Mouse (Mus musculus) heart, embryonic 10.5 days (tissue): ENCODE measurements around the gene Sfxn3. TPM values are rescaled to one million over a fixed set of nuclear protein-coding genes. Genes with fewer than 3 reads are reported as not detected.
A peak's percentile ranks its signal among the peaks of the same experiment; 100 is the strongest.

Experiments
- DNase-seq: peaks from one replicate; pipeline ENCODE4 v3.0.0-alpha.2; 2017; ENCODE audit warnings: low spot score
- H3K27ac ChIP-seq: fragments of 300-500 bp; sonication (generic); 2 replicates; pipeline ENCODE4 v1.5.1; 2016; ENCODE audit warnings: mild to moderate bottlenecking
- H3K27me3 ChIP-seq: fragments of 300-500 bp; sonication (generic); 2 replicates; pipeline ENCODE4 v1.6.1; 2016; ENCODE audit warnings: mild to moderate bottlenecking; ENCODE audit not compliant: poor library complexity, insufficient read depth, severe bottlenecking
- H3K36me3 ChIP-seq: fragments of 300-500 bp; sonication (generic); 2 replicates; pipeline ENCODE4 v1.6.1; 2016; ENCODE audit warnings: mild to moderate bottlenecking, moderate library complexity
- H3K4me1 ChIP-seq: fragments of 300-500 bp; sonication (generic); 2 replicates; pipeline ENCODE4 v1.6.1; 2016; ENCODE audit warnings: mild to moderate bottlenecking
- H3K4me3 ChIP-seq: fragments of 300-500 bp; sonication (generic); 2 replicates; pipeline ENCODE4 v1.5.1; 2016; ENCODE audit warnings: mild to moderate bottlenecking, moderate library complexity
- H3K9me3 ChIP-seq: fragments of 300-500 bp; sonication (generic); 2 replicates; pipeline ENCODE4 v1.6.1; 2016; ENCODE audit warnings: mild to moderate bottlenecking, moderate library complexity
- WGBS: fragments of 180-500 bp; shearing (Covaris S2); methylation state at CpG from one replicate; pipeline ENCODE4 v1.1.7; 2016; 5-methylcytosine and 5-hydroxymethylcytosine counted together
- polyA plus RNA-seq: library from polyadenylated mRNA; unstranded; fragments of >200 nt; fragmentation: Nextera tagmentation; extraction: Ambion mirVana; gene quantifications from 2 replicates; pipeline ENCODE4 v1.2.1, GENCODE M21; 2016

The Sfxn3 gene
- polyA plus RNA-seq, 1 experiment from 2014 or later: 11.8 TPM

GRCm38 (mm10) chr19:45076586-45077510 is 29.5 kb downstream of the Sfxn3 start:
- H3K27me3 ChIP-seq: peaks cover 70% of the 10 kb centered on the region
- H3K9me3 ChIP-seq: no peaks in the 10 kb centered on the region
- H3K27ac ChIP-seq: peak overlapping the region; percentile 62
- DNase-seq: no peak
- peaks cover 50% of the 10 kb centered on the region for H3K4me1 ChIP-seq
- WGBS: 1% methylated on average over 62 of the region's 62 CpGs
- no peaks in the 10 kb centered on the region for H3K36me3 ChIP-seq
- H3K4me3 ChIP-seq: peak overlapping the region; percentile 74

GRCm38 (mm10) chr19:45077742-45078645 is 30.7 kb downstream of the Sfxn3 start:
- Histone ChIP-seq H3K4me1 (peaks cover 50% of the 10 kb centered on the region), H3K36me3 (no peaks in the 10 kb centered on the region), H3K4me3 (peak overlapping the region; percentile 74), H3K27ac (no peak overlapping the region), H3K9me3 (no peaks in the 10 kb centered on the region), H3K27me3 (peaks cover 79% of the 10 kb centered on the region)
- DNase-seq: no peak
- 8% methylated on average over 20 of the region's 20 CpGs for WGBS

DNA sequence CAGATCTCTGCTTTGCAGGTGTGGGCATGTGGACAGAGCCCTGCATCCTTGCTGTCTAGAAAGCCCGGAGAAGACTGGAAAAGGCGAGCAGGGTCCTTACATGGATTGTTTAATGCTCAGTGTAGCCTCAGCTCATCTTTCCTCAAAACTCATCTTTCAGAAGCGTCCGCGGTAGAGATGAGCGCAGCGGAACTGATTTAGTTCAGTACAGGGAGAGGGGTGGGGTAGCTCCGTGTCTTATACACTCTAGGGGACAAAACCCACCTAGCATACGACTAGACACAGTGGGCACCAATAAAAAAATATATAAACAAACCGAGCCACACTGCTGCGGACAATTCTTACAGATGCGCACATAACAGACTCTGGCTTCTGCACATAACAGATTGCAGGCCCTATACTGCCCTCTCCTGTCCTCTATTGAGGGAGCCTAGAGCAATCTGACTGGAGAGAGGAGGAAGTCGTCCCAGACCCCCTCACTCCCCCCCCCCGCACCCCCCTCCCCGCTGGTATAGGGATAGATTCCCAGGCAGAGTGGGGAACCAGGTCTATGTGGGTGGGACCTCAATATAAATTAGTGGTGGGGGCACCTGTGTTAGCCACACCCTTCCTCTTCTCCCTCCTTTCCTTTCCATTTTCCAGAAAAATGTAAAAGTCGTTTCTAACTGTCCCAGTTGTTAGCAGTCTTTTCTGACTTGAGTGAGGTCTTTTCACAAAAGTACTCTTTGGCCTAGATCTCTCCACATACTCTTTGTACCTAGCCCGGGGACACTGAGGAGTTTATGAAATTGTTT is 31.9 kb downstream of the Sfxn3 start:
- H3K4me3 ChIP-seq: peak overlapping the region; percentile 55
- peaks cover 80% of the 10 kb centered on the region for H3K27me3 ChIP-seq
- WGBS: 9% methylated on average over 17 of the region's 17 CpGs
- peaks cover 59% of the 10 kb centered on the region for H3K4me1 ChIP-seq
- no peaks in the 10 kb centered on the region for H3K9me3 ChIP-seq
- DNase-seq: no peak
- H3K36me3 ChIP-seq: no peaks in the 10 kb centered on the region
- H3K27ac ChIP-seq: no peak overlapping the region

GRCm38 (mm10) chr19:45079769-45080515 is 32.6 kb downstream of the Sfxn3 start:
- Histone ChIP-seq H3K36me3 (no peaks in the 10 kb centered on the region), H3K4me1 (peaks cover 63% of the 10 kb centered on the region), H3K27me3 (peaks cover 88% of the 10 kb centered on the region), H3K4me3 (peak overlapping the region; percentile 55), H3K27ac (peak overlapping the region; percentile 53), H3K9me3 (no peaks in the 10 kb centered on the region)
- under 1% methylated on average over 45 of the region's 45 CpGs for WGBS
- DNase-seq: no peak

DNA sequence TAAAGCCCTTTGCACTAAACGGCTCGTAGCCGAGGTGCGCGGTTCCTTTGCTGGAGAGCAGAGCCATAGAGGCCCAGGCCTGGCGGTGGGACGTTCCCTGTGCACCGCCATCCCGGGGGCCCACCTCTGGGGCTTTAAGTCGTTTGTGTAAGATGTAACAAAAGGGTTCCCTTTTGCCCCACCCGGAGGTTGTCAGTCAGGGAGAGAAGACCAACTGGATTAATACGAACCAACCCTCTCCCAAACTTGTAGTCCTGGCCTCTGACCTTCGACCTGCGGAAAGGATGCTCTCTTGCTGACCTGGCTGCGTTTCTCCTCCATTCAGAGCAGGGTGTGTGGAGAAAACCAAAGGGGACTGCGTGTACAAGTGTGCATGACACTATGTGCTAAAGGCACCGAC is 33.4 kb downstream of the Sfxn3 start:
- H3K36me3 ChIP-seq: no peaks in the 10 kb centered on the region
- no peaks in the 10 kb centered on the region for H3K9me3 ChIP-seq
- no peak for DNase-seq
- 3% methylated on average over 17 of the region's 17 CpGs for WGBS
- H3K27ac ChIP-seq: no peak overlapping the region
- peaks cover 66% of the 10 kb centered on the region for H3K4me1 ChIP-seq
- H3K4me3 ChIP-seq: peak overlapping the region; percentile 55
- peaks cover 91% of the 10 kb centered on the region for H3K27me3 ChIP-seq

DNA sequence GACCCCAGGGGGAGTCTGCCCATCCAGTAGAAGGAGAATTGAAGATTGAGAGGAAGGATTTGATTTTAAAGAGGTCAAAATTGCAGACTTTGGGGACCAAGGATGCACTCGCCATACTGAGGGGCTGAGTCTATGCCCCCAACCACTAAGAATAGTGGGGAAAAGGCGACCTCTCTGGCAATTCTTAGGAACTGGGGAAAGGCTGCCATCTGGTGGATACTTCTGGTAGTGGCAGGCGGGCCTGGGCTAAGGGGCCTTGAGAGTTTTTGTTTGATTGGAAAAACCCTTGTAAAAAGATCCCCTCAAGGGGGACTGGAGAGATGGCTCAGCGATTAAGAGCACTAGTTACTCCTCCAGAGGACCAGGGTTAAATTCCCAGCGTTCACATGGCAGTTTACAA is 34.0 kb downstream of the Sfxn3 start:
- Histone ChIP-seq H3K27me3 (peaks cover 91% of the 10 kb centered on the region), H3K36me3 (no peaks in the 10 kb centered on the region), H3K4me3 (peak overlapping the region; percentile 55; the same call in 1 of the 2 replicates), H3K9me3 (no peaks in the 10 kb centered on the region), H3K4me1 (peaks cover 64% of the 10 kb centered on the region), H3K27ac (no peak overlapping the region)
- WGBS: 3% methylated on average over 5 of the region's 5 CpGs
- DNase-seq: no peak

DNA sequence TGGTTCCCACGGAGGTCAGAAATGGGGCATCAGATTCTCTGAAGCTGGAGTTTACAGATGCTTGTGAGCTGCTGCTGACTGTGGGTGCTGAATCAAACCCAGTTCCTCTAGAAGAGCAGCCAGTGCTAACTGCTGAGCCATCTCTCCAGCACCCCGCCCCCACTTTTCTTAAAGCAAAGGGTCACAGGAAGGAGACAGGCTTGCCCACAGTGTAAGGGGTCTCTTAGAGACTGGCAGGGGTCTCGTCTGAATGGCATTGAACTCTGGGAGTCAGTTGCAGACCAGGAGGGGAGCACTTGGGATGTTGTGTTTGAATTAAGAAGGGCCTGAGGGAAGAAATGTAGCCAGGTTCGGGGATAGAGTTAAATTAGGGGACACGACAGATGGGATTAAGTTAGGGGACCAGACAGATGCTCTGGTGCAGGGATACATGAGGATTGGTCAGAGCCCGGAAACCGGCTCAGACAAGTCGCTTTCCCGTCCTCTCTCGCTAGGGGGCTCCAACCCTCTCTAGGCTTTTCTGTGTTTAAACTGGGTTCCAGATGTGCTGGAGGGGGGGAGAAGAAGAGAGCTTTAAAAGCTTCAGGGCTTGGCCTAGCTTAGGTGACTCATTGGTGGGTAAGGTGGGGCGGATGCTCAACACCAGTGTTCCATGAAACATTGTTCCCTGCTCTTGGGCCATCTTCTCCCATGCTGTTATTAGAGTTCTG is 34.7 kb downstream of the Sfxn3 start:
- H3K4me3 ChIP-seq: no peak overlapping the region
- no peak overlapping the region for H3K27ac ChIP-seq
- no peaks in the 10 kb centered on the region for H3K36me3 ChIP-seq
- peaks cover 61% of the 10 kb centered on the region for H3K4me1 ChIP-seq
- H3K27me3 ChIP-seq: peaks cover 91% of the 10 kb centered on the region
- no peaks in the 10 kb centered on the region for H3K9me3 ChIP-seq
- no peak for DNase-seq
- WGBS: 20% methylated on average over 11 of the region's 11 CpGs

DNA sequence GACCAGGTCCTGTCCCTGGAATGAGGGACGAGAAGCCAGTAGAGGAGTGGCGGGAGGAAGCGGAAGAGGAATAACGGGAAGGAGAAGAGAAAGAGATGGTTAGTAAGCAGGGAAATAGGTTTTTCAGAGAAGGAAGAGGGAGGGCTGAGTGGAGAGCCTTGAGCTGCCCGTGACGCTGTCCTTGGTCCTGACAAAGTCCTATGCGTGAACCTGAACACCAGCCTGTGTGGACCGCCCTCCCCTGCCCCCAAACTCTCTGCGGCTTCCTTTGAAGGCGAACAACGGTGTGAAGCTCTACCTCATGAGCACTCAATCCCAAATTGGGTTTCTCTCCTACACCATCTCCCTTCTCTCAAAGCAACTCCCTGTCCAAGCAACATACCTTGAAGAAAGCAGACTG is 50.6 kb downstream of the Sfxn3 start:
- H3K27me3 ChIP-seq: peaks cover 14% of the 10 kb centered on the region
- no peak overlapping the region for H3K27ac ChIP-seq
- no peak overlapping the region for H3K4me3 ChIP-seq
- no peaks in the 10 kb centered on the region for H3K9me3 ChIP-seq
- no peak for DNase-seq
- WGBS: 21% methylated on average over 11 of the region's 11 CpGs
- H3K36me3 ChIP-seq: no peaks in the 10 kb centered on the region
- no peaks in the 10 kb centered on the region for H3K4me1 ChIP-seq

DNA sequence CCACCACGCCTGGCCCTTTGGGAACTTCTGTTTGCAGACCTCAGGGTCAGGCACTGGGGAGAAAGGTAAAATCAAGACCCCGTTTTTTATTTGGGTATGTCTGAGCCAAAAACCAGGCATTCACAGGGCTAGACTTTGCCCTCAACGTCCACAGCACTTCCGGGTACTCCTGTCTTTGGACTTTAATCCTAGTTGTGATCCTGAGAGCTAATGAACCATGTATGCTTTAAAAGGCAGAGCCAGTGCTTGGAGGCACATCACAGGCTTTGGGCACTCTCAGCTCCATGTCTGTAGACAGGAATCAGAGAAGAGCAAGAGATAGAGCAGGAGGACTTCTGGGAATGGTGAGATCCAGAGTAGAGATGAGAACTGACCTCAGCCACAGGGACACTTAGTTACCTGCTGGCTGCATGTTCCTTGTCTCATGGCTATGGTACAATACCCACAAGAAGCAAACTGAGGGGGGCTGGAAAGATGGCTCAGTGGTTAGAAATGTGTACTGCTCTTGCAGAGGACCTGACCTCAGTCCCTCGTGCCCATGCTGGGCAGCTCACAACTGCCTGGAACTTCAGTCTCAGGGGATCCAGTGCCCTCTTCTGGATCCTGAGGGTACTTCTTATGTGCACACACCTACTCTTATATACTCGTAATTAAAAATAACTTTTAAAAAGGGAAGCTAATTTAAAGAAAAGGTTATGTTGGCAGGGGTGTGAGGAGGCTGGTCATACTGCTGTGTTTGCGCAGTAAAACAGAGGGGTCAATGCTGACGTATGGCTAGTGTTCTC is 53.4 kb downstream of the Sfxn3 start:
- no peaks in the 10 kb centered on the region for H3K9me3 ChIP-seq
- 72% methylated on average over 8 of the region's 8 CpGs for WGBS
- no peak overlapping the region for H3K27ac ChIP-seq
- H3K4me1 ChIP-seq: no peaks in the 10 kb centered on the region
- H3K36me3 ChIP-seq: no peaks in the 10 kb centered on the region
- H3K4me3 ChIP-seq: no peak overlapping the region
- DNase-seq: no peak
- H3K27me3 ChIP-seq: peaks cover 42% of the 10 kb centered on the region

DNA sequence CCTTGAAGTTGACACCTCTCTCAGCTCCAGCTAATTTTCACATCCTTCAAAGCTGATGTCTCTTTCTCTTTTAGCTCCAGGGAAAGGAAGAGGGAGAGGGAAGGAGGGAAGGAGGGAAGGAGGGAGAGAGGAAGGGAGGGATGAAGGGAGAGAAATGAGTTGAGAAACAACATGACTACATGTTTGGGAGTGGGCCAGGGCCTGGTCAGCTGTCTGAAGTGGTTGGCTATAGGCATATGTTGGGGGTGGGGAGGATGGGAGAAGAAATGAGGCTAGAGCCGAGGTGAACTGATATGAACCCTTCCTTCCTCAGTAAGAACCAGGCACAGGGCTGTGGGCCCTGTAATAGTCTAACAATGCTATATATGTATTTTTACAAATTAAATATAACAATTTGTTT is 58.3 kb downstream of the Sfxn3 start:
- Histone ChIP-seq H3K36me3 (no peaks in the 10 kb centered on the region), H3K27me3 (peaks cover 57% of the 10 kb centered on the region), H3K4me3 (no peak overlapping the region), H3K9me3 (no peaks in the 10 kb centered on the region), H3K4me1 (no peaks in the 10 kb centered on the region), H3K27ac (no peak overlapping the region)
- no peak for DNase-seq
- 21% methylated on average over 1 of the region's 1 CpGs for WGBS
